Mouse (Mus musculus) kidney, postnatal 25 days (tissue): ENCODE measurements at regions not wholly inside any gene's neighbourhood (a gene's known extent, or its start where the extent isn't known, plus 50 kb on each side); places are given as distances from the start of the nearest gene placed in this dataset.
A peak's percentile ranks its signal among the peaks of the same experiment; 100 is the strongest.

Experiments
- DNase-seq, 2 experiments: peaks; one replicate each; pipeline ENCODE4 v3.0.0; 2021; ENCODE audit warnings: mixed read lengths in 2 of 2

DNA sequence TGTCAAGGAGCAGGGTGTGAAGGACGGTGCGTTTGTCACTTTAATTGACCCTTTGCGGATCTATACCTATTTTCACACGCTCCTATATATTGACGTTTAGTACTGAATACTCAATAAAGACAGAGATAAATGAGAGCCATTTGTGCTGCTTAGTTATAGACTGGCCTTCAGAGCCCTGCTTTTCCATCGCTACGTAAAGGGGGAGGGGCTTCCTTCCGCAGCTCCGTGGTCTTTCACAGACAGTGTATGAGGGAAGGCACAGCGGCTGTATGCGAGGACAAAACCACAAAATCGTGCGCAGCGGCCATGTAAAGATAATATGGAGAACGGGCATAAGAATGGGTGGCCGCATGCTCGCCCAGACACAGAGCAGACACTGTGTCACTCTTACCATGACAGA lies 58.4 kb upstream of the Pced1b start:
- no peak for DNase-seq

- no peak for DNase-seq
Measured at GRCm38 (mm10) chr15:97187831-97188230, 59.1 kb upstream of the Pced1b start.

DNA sequence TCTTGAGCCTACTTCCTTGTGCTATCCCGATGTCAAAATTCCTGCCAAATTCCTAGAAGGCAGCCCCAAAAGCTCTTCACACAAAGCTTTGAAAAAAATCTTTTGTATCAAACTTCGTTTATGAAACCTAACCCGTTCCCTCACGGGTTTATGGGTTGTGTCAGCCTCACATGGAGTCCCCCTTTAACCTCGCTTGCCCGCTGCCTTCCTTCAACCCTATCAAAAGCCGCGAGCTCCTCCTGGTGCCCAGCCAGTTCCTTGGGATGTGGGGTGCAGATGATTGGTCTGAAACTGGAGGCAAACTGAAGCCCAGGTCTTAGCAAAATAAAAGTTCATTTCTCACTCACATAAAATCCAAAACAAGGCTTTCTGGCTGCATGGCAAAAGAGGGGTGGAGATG lies 60.9 kb upstream of the Pced1b start:
- peak in 1 of 2 experiments; percentile 15 for DNase-seq

DNA sequence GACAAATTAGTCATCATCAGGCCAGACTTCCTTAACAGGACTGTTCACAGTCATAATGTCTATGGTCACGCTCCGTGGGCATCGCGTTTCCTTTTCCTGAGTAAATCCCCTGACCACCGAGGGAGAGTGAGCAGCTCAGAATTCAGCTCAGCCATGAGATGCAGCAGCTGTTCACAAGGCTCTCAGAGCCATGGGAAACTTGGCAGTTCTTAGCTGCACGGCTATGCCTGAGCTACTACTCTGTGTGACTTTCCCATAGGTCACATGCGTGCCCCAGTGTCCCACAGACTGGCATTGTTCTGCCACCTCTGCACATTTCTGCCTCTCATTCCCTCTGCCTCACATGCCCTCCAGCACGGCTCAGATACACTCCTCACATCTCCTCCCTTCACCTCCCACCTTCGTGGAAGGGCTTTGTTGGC lies 64.3 kb upstream of the Pced1b start:
- no peak for DNase-seq

GRCm38 (mm10) chr15:97180970-97181669 lies 65.8 kb upstream of the Pced1b start:
- DNase-seq = no peak

GRCm38 (mm10) chr15:97178286-97178685 lies 68.6 kb upstream of the Pced1b start:
- no peak for DNase-seq

DNA sequence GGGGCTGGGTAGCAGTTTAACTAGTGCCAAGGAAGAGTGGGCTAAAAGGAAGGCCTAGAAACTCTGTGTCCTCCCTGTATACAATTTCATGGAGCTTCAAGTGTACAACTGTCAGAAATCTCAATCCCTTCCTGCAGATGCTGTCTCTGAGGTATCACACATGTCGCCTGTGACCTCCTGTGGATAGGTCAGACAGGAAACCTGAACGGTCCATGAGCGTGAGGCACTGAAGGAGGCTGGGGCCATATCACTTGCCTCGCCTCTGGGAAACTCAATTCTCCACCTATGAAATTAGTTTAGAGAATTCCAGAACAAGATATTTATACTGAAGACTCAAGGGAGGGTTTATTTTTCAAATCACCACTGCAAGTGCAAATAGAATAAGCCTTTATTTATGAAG lies 69.1 kb upstream of the Pced1b start:
- no peak for DNase-seq

DNA sequence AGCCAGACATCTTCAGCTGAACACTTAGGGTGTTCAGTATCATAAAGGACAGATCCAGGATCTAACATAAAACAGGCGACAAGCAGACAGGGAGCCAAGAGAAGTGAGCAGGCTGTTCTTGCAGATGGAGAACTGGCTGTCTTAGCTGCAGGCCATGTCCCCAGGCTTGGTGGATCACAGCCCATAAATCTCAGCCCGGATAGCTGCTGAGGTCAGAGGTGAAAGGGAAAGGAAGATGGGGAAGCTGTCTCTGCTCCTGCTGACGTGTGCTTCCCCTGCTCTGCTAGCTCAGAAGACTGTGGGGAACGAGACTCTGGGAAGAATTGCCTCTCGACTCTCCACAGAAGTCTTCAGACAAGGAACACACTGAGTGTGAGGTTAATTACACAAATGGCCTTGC lies 71.9 kb upstream of the Pced1b start:
- DNase-seq = peak; percentile 28 to 76

GRCm38 (mm10) chr15:97173233-97173632 lies 73.7 kb upstream of the Pced1b start:
- no peak for DNase-seq

GRCm38 (mm10) chr15:97170074-97170473 lies 76.8 kb upstream of the Pced1b start:
- DNase-seq = peak in 1 of 2 experiments; percentile 35

DNA sequence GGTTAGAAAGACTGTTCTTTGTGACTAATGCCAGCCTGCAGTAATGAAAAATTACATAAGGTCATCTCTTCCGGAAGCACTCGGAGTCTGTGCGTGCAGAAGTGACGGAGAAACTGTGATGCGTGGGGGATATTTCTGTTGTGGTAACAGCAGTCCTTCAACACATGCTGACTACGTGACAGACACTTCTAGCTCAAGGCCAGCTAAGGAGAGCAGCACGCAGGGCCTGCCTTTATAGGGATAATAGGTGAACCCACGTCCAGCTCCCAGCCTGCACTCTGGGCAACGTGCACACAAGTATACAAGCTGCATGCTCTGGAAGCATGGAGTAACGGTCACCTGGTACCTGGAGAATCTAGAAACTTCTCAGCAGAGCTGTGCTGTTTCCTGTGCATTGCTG lies 77.5 kb upstream of the Pced1b start:
- no peak for DNase-seq

DNA sequence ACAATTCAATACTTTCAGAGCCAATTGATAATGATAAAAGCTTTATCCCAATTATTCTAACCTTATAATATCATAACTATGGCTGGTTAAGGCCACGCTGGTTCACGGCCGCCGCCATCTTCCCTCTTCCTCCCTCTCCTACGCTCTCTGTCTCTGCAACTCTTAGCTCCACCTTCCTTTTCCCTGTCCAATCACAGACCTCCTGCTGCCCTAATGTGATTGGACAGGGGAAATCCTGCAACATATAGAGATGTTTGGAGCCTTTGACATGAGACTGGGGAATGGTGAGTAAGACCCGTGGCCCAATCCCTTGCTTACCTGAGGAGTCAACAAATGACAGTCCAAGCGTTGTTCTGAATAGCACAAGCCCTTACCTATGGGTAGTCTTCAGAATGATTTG lies 79.8 kb upstream of the Pced1b start:
- DNase-seq = peak in 1 of 2 experiments; percentile 7

- peak; percentile 25 to 63 for DNase-seq
Measured at GRCm38 (mm10) chr15:97164616-97165015, 82.3 kb upstream of the Pced1b start.

- no peak for DNase-seq
Measured at GRCm38 (mm10) chr15:97163971-97164370, 82.9 kb upstream of the Pced1b start.

- no peak for DNase-seq
Measured at GRCm38 (mm10) chr15:97163090-97163489, 83.8 kb upstream of the Pced1b start.

DNA sequence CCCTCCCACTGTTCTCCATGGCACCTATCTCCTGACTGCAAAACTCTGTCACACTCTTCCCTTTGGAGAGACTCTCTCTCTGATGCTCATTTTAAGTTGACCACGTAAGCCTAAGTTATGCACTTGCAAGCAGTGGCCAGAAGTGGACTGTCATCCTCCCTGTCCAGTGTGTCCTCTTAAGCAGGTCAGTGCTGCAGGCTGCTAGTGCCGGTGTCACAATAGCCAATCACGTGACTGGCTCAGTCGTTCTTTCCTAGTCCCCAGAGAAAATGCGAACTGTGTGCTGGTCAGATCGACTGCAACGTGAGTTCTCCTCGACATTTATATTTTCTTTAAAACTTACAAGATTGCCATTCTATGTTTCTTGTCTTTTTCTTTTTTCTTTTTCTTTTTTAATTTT lies 84.6 kb upstream of the Pced1b start:
- DNase-seq = no peak

GRCm38 (mm10) chr15:97161530-97161929 lies 85.4 kb upstream of the Pced1b start:
- no peak for DNase-seq

GRCm38 (mm10) chr15:97152354-97152753 lies 94.6 kb upstream of the Pced1b start:
- no peak for DNase-seq

DNA sequence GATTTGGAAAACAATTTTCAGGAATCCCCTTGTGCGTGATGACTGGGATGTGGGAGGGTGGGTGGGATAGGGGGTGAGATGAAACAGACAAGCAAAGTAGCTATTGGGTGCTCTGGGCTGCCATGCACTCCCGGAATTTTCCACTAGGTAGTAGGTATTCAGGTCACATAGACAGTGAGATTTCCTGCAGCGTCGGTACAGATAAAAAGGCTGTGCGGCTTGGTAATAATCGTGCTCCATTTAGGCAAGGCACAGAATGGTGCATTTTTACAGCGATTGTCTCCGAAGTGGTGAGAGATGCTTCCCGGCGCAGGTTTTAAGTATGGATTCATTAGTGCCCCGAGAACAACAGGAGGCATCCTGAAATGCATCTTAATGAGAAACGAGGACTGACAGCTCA lies 95.1 kb upstream of the Pced1b start:
- DNase-seq = no peak

DNA sequence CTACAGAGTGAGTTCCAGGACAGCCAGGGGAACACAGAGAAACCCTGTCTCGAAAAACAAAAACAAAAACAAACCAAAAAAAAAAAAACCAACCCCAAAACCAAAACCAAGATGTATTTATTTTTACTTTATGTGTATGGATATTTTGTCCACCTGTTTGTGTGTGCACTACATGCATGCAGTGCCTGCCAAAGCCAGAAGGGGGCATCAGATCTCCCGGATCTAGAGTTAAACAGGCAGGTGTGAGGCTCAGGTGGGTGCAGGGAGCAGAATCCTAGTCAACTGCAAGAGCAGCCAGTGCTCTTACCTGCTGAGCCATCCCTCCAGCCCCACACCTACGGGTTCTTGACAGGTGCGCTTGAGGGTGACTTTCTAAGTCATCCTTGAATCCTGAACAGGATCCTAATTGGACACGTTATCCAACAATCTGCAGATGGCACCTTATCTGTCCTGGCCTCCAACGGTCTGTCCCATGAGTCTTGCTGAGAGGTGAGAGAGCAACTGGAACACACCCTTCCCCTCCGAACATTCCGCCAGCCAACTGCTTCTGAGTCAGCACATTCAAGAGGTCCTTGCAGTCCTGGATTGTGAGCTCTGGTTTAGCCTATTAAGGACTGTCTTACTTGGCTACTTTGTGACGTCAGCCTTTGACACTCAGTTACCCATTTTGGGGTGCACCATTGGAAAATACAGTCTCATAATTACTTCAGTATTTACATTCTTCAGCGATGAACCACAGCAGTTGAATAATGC lies 95.4 kb upstream of the Slc38a4 start:
- no peak for DNase-seq

- no peak for DNase-seq
Measured at GRCm38 (mm10) chr15:97141958-97142357, 86.2 kb upstream of the Slc38a4 start.

- no peak for DNase-seq
Measured at GRCm38 (mm10) chr15:97138265-97138664, 82.5 kb upstream of the Slc38a4 start.

GRCm38 (mm10) chr15:97135291-97135690 lies 79.5 kb upstream of the Slc38a4 start:
- DNase-seq = peak; percentile 50 to 69

- no peak for DNase-seq
Measured at GRCm38 (mm10) chr15:97127771-97128170, 72.0 kb upstream of the Slc38a4 start.
